Mouse (Mus musculus) adrenal gland, postnatal 10 days (tissue): Measurements from ENCODE around the gene Dnaaf5. TPM values are rescaled to one million over a fixed set of nuclear protein-coding genes. Genes with fewer than 3 reads are reported as not detected.

Experiments used
- DNase-seq: peaks from one replicate; pipeline ENCODE4 v3.0.0; 2021; ENCODE audit warnings: mixed read lengths
- total RNA-seq, 2 experiments: library from RNA; stranded (reverse); gene quantifications; 2 replicates each; pipeline ENCODE4 v1.2.3; 2021

Gene Dnaaf5
- total RNA-seq, 2 experiments from 2014 or later: 15.9 to 19.1 TPM

DNA sequence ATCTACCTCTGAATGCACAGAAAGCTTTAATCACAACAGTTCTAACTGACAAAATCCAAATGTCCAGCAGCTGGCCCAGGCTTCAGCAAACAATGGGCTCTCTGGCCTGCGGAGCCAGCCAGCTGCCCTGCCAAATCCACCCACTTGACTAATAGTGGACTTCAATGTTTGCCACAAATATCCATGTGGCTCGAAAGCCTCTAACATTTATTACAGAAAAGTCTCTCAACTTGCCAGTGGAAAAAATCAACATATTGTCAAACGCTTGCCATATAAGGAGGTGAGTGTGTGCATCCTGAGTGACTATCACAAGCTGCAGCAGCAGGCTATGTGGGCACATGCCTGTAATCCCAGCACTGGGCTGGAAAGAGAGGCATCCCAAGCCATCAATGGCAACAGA lies 48.8 kb downstream of the Dnaaf5 start:
- DNase-seq: no peak

DNA sequence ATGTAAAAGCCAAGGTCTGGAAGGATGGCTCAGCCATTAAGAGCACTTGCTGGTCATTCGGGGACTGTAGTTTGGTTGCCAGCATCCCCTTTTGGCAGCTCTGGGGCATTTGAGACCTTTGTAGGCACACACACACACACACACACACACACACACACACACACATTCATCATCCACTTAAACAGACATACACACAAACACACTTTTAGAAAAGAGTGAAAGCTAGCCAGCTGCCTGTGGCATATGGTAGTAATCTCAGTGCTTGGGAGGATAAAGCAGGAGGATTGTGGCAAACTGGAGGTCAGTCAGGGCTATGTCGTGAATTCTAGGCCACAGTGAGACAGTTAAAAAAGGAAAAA lies 49.6 kb downstream of the Dnaaf5 start:
- DNase-seq: no peak

DNA sequence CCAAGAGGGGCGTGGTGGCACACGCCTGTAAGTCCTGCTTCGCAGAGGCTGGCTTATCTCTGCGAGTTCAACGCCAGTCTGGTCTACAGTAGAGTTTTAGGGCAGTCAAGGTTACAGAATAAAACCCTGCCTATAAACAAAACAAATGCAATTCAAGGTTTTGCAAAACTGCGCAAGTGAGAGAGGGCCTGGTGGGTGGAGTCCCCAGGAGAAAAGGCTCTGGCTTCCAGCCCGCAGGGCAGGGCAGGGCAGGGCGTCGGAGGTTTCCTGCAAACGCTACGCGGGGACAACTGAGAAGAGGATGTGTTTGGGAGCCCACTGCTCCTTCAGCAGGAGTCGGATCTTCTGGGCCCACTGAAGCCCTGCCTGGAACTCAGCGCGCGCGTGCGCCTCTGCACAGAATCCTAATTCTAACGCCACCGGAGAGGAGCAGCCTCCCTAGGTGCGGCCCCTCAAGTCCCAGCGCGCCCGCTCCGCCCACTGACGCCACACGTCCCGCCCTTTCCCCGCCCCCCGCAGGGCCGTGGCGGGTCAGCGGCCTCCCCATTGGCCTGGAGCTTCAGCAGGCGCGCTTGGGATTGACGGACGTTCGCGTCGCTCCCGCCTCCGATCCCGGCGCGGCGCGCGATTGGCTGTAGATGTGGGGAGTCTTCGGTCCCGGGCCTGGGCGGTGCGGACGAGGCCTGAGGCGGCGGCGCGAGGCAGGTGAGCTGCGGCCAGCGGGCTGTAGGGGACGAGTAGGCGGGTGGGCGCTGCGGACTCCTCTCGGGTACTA lies 50.2 kb downstream of the Dnaaf5 start, which contains the start of gene Sun1:
TSS of gene Sun1 (plus strand) at position 643 of the 775 bp plus-strand sequence.
- peak; percentile 100 for DNase-seq

DNA sequence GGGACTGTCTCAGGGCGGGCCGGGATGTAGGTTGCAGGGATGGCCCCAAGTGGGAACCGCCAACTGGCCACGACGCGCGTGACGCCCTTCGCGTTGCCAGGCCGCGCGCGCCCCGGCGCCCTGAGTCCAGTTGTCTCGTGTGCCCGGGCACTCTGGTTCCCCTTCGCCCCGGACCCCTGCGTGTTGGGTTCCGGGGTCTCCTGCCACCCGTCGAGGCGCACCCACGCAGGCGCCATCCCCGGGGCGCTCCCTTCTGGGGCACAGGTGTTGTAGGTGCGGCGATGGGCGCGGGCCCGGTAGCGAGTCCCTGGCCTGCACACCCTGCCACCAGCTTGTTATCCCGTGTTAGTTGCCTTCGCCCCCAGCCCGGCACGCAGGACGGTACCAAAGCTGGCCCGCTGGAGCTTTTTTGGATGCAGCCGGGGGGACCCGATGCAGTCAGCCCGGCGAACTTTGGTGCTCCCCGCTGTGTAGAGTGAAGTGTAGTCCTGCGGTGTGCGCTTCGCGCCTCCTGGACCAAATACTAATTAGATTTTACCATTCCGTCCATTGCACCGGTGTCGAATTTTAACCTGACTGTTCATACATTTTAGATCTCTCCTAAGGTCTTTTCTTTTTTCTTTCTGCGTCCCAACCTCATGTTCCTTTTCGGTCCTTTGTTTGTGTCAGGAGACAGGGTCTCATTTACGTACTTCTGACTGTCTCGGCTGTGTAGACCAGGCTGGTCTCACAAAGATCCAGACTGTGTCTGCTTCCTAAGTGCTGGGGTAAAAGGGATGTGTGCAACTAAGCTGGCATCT lies 50.9 kb downstream of the Dnaaf5 start:
- DNase-seq: no peak

DNA sequence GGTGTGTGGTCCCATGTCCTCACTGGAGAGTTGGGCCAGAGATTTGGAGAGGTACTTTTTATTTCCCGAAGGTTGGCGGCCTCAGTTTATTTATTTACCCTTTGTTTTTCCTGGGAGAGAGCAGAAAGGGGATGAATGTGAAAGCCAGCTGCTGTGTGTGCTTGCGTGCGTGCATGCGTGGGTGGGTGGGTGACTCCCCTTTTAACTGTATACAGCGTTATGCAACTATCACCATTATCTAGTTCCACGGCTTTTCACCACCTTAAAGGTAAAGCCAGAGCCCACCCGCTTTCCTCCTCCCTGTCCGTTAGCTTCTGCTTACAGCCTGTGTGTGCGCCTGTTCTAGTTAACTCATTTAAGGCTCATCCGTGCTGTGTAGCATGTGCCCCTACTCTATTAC lies 52.1 kb downstream of the Dnaaf5 start:
- no peak for DNase-seq

DNA sequence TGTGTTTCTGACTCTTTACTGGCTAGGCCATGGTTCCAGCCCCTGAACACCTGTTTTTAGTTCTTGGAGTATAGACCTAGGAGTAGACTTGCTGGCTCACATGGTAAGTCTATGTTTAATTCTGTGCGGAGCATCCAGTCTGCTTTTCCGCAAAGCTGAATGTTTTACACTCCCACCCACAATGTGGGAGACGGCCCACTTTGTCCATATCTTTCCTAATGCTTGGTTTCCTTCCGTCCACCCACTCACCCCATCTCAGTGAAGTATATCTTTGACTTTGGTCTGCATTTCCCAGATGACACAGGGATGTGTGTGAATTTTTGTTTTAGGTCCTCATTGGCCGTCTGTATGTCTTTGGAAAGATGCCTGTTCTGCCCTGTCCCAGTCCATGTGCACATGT lies 53.3 kb downstream of the Dnaaf5 start:
- no peak for DNase-seq

DNA sequence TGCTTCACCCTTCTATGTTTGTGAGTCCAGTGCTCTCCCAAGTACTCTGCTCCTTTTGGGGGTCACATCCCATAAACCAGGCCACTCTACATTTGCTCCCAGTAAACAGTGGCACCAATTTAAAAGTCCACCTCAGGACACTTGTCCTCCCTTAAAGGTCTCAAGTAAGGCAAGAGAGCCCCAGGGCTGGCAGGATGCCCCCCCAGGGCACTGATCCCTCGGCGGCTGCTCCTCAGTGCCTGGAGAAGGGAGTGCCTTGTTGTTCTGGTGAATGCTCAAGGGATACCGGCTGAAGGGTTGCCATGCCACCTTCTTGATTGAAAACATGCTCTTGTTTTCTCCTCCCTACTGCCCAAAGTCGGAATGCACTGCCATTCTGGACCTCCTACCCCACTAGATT lies 56.1 kb downstream of the Dnaaf5 start:
- peak; percentile 53 for DNase-seq

DNA sequence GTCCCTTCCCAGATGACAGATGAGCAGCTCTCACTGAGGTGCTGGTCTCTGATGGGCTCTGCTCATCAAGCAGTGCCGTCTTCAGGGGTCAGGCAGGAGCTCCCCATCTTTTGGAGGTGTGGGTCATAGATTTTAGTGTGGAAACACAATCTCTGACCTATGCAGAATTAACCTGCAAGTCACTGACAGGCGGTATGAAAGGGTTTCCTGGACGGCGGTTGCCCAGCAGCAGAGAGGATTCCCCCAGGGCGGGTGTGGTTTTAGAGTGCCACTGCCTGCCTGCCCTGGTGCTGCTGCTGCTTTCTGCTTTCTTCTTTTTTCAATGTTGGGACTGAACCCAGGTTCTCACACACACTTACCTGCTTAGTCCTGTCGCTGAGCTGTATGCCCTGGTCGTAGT lies 56.5 kb downstream of the Dnaaf5 start:
- no peak for DNase-seq

DNA sequence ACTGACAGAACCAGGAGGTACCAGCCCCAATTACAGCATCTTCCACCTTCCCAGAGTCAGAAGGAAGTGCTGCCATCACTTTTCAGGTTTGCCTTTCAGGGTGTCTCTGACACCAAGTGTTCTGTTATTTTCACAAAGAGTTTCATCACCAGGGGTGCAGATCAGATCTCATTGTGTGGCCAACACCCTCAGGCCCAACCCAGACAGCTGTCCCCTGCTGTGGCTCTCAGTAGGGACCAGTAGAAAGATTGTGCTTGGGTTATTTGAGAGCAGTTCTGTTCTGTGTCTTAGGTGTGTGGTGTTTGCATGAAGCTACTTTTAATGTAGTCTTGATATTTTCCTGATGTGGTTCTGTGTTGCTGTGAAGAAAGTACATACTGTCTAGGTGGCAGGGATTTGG lies 58.2 kb downstream of the Dnaaf5 start:
- no peak for DNase-seq

DNA sequence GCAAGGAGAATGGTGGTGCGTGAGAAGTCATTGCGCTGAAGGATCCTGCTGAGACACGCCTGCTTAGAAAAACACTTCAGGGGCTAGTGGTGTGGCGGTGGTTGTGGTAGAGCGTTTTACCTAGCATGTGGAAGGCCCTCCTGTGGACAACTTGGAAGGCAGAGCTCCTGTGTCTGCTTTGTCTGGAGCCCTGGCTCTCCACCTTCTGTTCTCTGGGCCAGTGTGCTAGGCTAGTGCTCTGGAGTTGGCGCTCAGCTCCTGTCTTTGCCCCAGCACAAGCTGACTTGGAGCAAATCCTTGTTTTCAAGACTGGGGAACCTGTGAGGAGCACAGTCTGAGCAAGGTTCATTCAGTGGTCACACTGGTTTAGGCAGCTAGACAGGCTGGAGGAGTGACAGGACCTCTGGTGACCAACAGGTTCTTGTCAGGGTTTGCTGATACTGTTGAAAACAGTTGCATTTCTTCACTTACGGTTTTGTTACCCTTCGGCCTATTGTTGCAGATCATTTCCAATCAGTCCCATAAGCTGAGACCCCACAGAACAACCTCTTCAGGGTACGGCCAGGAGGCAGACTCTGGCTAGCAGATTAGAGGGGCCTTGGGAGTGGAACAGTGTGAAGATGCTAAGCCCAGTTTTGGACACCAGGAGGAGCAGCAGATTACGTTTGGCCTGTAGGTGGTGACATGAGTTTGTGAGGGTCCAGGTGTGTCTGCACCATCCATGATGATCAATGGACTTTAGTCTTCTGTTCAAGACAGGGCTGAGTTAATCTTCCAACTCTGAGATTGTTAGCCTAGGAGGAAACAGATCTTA lies 59.1 kb downstream of the Dnaaf5 start:
- no peak for DNase-seq

DNA sequence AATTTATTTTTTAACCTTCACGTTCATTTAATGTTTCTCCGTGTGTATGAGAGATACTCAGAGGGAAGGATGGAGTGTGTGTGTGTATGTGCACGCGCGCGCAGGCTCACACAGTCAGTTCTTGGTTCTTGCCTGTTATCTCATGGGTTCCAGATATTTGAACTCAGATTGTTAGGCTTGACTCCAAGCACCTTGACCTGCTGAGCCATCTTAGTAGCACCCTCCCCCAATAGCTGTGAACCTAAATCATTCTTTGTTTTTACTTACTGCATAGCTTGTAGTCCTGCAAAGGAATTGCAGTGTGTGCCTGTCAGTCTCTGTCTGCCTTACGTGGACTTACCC lies 59.6 kb downstream of the Dnaaf5 start:
- DNase-seq: no peak

DNA sequence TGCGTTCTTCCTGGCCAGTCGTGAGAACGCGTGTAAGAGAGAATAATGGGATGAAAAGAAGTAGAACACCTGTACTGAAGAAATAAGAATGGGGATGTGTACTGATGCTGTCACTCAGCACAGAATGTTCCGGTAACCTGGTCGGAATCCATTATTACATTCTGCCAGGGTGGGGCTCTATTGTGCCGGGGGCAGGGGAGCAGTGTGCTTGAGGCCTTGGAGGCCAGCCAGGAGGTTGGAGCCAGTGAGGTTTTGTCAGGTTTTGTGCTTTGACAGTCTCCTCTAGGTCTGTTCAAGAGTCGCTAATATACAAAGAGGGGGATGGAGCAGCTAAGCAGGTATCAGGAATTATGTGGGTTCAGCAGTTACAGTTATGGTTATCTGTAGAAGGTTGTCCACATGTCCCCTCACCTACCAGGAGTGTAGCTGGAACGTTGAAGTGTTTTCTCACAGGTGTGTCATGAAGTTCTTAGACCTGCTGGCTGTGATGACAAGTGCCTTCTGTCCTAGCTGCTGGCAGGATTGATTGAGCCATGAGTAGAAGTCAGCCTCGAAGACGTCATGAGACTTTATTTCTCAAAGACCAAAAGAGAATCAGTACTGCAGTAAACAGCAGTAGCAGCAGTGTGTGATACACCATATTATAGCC lies 61.8 kb downstream of the Dnaaf5 start:
- no peak for DNase-seq

DNA sequence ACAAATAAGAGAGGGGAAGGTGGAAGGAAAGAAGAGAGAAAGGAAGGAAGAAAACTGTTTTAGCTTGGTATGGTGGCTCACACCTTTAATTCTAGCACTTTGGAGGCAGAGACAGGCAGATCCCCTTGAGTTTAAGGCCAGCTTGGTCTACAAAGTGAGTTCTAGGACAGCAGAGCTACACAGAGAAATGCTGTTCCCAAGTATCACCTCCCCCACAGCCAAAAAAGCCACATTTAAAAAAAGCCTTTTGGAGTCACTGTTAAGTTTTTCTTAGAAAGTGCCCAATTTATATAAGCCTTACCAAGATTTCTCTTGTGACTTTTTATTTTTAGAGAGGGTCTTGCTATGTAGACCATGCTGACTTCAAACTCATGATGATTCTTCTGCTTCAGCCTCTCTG lies 64.3 kb downstream of the Dnaaf5 start:
- DNase-seq: no peak

DNA sequence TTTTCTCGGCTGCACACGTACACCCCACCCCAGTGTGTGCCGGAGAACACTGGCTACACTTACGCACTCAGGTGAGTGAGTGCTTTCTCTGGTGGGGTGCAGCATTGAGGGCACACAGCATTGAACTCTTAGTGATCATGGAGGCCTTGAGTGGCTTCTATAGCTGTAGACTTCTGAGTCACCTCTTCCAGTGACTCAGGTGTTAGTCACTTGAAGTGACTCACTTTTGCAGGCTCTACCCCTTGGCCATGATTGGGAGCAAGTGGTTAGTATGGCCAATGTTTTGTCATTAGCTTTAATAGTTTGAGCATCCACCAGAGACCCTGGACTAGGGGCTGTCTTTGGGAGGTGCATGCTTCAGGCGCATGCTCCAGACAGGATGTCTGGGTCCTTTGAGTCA lies 65.2 kb downstream of the Dnaaf5 start:
- peak; percentile 52 for DNase-seq

DNA sequence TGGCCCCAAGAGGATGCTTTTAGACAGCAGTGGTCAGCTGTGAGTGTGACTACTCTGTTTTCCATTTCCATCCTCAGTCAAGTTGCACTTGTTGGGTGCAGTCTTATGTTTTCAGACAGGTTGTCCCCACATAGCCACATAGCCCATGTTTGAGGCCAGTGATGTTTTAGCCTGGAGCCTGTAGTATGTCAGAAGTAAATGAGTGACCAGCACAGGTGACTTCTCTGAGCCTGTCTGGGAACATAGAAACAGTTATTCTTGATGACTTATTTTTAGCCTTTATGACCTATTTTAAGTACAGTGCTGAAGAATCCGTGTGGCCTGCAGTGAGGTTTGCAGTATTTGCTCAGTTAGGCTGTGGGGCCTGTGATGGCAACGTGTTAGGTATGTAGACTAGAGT lies 66.1 kb downstream of the Dnaaf5 start:
- DNase-seq: no peak

DNA sequence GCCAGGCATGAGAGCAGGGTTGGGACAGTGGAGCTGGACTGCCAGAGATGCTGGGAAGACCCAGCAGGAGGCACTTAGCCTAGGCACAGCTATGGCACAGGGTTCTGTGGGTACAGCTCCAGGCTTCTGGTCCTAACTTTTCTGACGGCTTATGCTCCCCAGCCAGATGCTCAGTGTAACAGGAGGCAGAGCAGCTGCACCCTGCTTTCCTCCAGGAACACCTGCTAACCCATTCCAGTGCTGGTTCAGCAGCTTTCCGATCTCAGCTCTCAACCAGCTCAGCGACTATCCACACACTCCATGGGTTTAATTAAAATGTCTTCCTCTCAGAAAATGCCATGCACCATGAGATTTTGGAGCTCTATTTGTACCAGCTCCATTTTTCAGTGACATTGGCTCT lies 66.8 kb downstream of the Dnaaf5 start:
- DNase-seq: no peak

DNA sequence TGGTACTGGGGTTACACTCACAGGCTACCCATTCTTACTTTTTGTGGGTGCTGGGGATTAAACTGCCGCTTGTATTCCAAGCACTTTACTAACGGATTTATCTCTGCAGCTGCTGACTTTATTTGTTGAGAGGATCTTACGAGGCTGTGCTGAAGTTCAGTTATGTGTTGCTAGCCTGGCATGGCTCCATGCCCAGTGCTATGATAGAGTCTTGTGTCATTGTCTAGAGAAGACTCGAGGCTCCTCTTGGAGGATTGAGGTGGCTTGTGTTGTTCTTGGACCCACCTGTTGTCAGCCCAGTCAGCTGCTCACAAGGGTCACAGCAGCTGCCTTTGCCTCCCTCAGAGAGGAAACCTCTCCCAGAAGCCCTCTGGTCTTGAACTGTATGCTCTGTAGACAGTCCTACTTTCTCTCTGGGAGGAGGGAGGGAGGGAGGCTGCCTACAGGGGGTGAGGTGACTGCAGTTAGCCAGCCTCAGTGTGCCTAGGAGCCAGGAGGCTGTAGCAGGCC lies 70.0 kb downstream of the Dnaaf5 start:
- no peak for DNase-seq

DNA sequence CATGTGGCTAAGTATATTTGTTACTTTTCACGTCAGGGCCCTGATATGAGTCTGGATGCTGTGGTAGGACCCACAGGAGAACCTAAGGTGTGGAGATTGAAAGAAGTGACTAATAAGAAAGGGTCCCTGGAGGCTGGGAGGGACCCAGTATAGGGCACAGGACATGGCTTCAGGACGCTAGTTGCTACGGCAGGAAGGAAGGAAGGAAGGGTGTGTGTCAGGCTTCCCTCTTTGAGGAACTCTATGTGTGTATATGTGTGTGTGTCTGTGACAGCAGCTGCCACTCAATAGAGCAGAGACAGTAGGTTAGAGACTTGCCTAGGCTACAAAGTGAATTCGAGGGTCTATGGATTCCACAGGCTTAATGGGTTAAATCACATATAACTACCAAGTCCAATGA lies 70.6 kb downstream of the Dnaaf5 start:
- DNase-seq: no peak

DNA sequence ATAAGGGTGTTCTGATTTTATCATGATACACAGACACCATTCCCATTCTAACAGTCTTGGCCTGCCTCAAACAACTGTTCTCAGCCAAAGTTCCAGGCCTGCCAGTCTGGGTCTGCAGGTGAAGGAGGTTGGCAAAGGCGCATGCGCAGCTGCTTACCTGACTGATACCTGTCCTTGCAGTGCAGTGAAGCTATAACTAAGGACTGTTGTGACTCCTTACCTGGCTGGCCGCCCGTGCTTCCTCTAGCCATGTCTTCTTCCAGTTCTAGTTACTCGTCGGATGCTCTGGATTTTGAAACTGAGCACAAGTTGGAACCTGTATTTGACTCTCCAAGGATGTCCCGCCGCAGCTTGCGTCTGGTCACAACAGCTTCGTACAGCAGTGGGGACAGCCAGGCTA lies 73.3 kb downstream of the Dnaaf5 start:
- no peak for DNase-seq

DNA sequence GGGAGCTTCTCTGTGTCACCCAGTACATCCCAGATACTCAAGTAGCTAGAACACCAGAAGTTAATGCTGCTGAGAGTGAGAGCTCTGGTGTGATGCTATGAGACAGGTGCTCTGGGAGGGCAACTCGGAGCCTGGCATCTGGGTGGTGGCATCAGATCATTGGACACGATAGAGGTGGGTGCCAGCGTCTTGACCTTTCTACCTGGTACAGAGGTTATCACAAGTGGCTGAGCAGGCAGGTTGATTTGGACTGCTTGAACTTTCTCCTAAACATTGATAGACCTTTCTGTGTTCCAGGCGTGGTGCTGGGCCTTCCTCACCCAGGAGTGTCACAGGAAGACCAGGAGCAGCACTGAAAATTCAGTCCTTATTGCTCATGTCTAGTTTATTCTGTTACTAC lies 77.2 kb downstream of the Dnaaf5 start:
- no peak for DNase-seq

DNA sequence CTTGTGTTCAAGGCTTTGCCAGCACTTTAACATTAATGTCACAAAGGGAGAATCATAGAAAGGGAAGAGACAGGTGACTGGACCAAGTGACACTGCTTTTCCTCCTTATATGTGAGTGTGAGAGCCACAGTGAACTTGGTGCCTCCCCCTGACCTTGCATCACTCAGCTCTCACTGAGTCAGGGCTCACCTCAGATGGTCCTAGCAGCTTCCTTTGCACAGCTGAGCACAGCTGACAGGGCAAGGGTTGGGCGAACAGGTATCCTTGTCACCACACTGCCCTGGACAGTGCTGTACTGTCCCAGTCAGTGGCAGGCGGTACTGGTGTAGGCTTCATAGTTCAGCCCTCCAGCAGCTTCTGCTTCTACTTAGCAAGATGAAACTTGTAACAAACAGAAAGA lies 77.6 kb downstream of the Dnaaf5 start:
- DNase-seq: no peak

DNA sequence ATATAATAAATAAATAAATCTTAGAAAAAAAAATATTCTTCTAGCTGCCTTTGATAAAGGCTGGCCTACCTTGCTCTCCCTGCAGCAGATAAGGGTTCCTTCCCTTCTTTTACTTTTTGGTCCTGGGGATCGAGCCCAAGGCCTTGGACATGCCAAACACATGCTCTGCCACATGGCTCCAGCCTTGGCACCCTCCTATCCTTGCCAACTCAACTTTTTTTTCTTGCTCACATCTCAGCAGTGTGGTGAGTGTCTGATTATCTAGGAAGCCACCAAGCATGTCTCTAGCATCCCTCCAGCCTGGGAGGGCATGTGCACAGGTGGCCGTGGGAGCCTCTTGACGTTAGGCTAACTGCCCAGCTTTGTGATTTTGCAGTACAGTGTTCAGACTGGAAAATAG lies 78.3 kb downstream of the Dnaaf5 start:
- DNase-seq: no peak
